Mouse (Mus musculus): Measurements from ENCODE around the gene Clptm1.
"Not testable (repeated sequence)": the region's sequence is repeated elsewhere in the genome, so short reads cannot be mapped to it uniquely, and the experiment has no call there.

Clptm1 gene

DNA sequence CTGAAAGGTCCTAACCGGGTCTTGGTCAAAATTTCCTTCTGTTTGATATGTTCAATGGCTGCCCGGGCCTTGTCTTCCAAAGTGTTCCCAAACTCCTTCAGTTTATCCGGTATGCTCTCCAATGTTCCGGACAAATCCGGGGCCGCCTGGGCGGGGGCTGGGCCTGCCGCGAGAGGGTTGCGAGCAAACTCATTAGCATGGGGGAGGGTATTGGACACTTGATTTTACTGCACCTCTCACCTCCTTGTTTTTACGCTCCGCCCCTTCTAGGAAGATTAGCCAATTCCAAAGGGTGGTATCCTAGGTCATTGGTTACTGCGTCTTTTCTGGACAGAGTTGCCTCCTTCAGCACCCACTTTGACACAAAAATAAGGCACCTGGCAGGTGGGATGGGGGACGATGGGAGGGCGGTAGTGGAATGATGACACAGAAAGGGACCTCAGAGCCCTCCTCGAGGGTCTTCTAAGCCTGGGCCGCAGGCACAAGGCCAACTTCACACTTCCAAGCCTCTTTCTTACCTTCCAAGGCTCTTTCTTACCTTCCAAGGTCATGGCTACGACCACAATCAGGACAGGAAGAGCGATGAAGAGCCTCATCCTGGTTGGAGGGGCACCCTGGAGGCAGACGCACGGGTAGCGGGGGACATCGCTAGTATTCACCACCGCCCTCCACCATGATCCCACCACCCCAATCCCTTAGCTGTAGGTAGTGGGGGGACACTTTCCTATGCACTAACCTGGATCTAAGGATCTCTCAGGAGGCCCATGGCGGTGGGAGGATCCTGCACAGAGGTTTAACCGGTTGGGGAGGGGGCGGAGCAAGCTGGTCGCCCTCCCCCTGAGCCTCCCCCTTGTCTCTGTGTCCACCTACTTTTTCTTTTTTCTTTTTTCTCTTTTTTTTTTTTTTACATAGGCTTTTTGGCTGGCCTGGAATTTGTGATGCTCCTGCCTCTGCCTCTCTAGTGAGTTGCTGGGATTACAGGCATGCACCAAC is 27.3 kb upstream of the Clptm1 start, which contains the start of gene Apoc1:
Gene Apoc1, minus strand, starts transcription at position 788 of the 993 bp plus-strand sequence.
- no peak for DNase-seq (ENCODE audit: low read depth)

DNA sequence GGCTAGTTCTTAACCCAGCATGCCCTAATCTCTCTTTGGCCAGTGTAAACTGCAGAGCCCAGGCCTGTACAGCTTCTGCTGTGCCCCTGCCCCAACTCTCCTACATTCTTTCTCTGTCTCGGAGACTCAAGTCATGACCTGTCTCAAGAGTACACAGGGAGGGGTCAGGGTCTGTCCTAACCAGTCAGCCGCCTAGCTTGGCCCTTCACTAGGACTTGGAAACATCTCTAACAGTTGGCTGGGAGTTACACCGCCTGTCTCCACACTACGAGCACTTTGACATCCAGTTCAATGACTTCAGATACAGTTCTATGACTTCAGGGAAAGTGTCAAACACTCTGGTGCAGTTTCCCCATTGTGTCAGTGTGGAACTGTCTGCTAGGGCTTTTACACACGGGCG is 26.6 kb upstream of the Clptm1 start:
- DNase-seq (ENCODE audit: low read depth), result no peak

DNA sequence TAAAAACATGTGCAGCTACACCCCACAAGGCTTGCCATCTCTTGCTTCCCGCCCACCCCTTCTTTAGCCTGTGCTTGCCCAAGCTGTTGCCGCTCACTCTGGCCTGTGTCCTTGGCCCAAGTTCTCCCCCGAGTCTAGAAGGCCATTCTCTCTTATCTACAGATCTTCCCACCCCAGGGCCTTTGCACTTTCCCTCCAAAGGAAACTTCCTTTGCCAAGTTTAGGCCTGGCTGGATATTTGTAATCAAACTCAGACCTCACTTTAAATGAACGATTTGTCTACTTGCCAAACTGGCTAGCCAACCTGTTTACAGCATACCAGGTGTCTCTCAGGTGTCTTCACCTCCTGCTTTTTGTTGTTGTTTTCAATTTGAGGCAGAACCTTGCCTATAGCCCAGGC is 26.0 kb upstream of the Clptm1 start:
- DNase-seq (ENCODE audit: low read depth), result no peak

DNA sequence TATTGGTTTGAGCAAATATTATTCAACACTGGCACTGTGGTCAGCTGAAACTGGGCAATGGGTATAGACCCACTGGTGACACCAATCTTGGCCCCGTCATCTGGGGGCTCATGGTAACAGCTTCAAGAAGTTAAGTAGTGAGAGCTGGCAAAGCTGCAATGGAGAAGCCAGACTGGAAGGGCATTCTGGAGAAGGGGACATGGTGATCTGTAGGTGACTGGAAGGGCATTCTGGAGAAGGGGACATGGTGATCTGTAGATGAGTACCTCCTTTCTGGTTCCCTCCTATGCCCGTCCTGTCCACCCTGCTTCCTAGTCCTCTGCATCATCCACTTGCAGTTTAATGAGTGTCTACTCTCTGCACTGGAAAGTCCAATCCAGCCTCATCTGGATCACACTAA is 23.8 kb upstream of the Clptm1 start:
- DNase-seq (ENCODE audit: low read depth), result no peak

DNA sequence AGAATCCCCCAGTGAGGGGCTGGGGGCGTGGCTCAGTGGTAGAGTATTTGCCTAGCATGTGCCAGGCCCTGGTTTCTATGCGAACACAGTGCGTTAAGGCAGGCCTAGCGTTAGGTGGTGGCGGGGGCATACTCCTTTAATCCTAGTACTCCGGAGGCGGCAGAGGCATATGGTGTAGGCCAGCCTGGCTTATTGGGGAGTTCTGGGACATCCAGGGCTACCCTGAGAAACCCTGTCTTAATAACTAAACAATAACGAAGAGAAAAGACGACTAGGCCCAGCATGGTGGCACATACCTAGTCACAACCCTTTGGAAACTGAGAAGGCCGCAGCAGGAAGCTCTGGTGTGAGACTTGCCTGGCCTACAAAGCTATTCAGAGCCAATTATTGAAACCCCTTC is 23.3 kb upstream of the Clptm1 start:
- DNase-seq (ENCODE audit: low read depth), result no peak

DNA sequence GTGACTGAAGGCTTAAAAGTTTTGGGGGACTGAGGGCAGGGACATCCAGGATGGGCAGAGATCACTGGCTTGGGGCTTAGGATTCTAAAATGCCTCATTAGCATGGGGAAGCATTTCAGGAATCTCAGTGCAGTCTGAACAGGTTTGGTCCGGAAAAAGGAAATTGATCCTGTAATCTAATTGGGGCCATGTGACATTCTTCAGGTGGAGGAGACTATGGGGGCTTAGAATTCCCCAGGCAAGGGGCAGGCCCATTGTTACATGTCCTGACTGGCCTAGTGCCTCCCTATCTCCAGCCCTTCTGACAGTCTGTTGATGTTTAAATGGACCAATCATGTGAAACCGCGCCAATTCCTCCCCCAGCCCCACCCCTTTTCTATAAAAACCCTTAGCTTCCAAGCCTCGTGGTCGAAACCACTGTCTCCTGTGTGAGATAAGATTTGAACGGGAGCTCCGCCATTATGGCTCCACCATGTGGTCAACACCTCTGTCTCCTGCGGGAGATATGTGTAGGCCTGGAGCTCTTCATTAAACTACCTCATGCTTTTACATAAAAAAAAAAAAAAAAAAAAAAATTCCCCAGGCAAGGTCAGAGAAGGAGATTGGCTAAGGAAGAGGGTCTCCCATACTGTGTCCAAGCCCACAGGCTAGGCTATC is 22.2 kb upstream of the Clptm1 start:
- DNase-seq (ENCODE audit: low read depth), result not testable (repeated sequence)

DNA sequence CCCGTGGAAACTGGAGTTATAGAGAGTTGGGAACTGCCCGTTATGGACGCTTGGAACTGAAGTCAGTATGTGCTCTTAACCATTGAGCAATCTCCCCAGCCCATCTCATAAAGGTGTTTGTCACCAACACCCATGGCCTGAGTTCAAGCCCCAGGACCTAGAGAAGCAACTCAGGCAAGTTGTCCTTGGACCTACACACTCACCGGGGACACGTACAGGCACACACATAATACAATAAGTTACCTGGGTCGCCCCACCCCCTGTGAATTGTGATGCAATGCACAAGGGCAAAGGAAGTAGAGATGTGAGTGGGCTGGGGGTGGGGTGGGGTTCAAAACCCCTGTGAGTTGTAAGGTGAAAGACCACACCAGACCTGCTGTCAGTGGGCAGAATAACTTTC is 21.7 kb upstream of the Clptm1 start:
- no peak for DNase-seq (ENCODE audit: low read depth)

DNA sequence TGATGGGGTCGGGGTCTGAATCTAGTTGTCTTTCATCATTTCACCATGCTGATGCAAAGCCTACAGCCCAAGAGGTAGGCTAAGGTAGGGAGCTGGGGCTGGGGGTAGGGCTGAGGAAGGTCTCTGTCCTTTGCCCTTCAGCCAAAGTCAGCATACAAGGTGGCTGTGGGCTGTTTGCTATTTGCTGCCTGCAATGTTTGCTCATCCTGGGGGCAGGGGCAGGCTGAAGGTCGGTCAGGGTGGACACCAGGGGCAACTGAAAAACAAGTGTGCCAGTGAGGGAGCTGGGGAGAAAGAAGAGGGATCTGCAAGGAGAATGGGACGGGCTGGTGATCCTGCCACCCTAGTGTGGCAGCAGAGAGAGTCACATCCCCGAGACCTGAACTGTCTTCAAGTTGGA is 20.5 kb upstream of the Clptm1 start:
- no peak for DNase-seq (ENCODE audit: low read depth)

DNA sequence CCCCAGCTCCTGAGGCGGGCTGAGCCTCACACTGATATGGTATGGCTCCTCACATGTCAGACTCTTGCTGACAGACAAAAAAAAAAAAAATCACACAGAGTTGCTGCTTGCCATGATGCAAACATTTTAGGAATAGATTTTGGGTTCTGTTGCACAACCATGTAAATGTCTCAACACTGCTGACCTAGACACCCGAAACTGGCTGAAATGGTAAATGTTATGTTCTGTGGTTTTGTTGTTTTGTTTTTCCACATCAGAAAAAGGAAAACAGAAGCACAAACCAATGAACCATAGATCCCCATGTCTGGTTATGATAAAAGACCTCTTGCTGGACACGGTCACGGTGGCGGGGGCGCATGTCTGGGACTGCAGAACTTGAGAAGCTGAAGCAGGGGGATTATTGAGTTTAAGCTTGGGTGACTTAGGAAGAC is 19.0 kb upstream of the Clptm1 start:
- DNase-seq (ENCODE audit: low read depth), result no peak

DNA sequence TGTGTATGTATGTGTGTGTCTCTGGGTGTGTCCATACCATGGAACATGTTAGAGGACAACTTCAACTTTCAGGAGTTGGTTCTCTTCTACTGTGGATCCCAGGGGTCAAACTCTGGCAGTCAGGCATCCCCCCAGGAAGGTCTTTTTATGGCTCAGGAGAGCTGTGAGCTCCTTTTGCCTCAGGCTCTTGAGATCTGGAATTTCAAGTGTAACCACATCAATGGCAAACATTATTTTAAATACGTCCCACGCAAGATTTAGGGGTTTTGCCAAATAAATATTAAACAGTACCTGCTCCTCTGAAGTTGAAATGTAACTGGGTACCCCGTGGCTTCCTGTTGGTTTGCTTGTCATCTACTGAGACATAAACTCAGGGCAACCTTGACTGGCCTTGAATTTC is 18.1 kb upstream of the Clptm1 start:
- DNase-seq (ENCODE audit: low read depth), result no peak

DNA sequence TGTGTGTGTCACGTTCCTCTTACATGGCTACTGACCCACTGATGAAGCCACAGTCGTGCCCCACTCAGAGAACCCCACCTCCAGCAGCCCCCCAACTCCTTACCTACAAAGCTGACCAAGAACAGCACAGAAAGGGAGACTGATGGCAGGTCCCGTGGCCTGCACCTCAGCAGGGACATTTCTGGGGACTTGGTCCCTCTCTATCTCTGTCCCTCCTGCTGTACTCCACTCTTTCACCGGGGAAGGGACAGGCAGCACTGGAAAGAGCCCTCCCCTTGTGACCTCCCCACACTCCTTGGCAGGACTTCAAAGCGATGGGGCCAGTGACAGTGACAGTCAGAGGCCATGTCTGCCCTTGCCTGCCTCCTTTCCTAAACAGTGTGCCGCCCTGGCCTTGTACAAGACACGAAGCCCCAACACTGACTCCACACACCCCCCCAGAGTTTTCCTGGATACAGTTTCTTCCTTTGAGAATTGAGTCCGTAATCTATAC is 16.4 kb upstream of the Clptm1 start, which contains the start of the genes Gm44805 and Apoc4:
Gene Gm44805, minus strand, starts transcription at position 222 of the 493 bp plus-strand sequence.
Gene Apoc4, minus strand, starts transcription at position 278 of the 493 bp plus-strand sequence.
- DNase-seq (ENCODE audit: low read depth), result no peak

DNA sequence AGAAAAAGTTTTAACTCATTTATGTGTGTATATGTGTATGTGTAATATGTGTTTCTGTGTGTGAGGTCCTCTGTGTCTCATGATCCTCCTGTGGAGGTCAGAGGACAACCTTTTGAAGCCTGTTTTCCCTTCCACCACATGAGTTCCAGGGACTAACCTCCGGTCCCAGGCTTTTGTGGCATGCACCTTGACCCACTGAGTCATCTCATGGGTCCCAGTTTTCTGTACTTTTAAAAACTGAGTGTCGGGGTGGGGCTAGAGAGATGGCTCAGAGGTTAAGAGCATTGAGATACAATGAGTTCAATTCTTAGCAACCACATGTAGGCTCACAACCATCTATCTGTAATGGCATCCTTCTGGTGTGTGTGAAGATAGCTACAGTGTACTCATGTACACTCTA is 15.9 kb upstream of the Clptm1 start:
- no peak for DNase-seq (ENCODE audit: low read depth)

DNA sequence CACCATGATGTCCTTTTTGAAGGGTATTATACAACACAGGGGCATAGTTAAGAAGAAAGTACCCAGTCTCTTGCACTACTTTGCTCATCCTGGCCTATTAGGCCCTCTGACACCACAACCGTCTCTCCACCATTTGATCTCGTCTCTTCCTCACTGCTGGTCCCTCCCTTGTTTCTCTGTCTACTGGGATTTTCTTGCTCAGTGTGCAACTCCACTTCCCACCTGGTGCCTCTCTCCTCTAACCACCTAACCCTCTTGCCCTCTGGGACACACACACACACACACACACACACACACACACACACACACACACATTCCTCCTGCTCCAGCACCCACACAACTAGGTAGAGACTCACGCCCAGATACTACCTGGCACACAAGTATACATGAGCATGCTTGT is 14.1 kb upstream of the Clptm1 start:
- DNase-seq (ENCODE audit: low read depth), result no peak

DNA sequence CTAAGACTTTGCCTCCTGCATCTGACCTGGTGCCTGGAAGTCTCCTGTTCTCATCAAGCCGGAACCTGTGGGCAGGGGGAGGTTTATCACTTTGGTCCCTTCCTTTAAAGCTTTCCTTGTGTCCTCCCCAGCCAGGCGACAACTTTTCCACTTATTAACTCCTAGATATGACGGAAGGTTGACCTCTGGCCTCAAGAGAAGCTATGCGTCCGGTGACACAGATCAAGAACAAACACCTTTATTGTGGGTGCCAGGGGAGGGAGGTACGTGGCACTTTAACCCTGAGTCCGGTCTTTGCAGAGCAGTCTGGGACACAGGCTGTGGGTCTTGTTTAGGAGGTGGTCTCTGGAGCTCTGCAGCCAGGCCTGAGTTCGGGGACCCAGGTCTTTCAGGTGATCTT is 13.0 kb upstream of the Clptm1 start, which contains the start of gene Apoc2:
Gene Apoc2, minus strand, starts transcription at position 70 of the 400 bp plus-strand sequence.
- DNase-seq (ENCODE audit: low read depth), result no peak

DNA sequence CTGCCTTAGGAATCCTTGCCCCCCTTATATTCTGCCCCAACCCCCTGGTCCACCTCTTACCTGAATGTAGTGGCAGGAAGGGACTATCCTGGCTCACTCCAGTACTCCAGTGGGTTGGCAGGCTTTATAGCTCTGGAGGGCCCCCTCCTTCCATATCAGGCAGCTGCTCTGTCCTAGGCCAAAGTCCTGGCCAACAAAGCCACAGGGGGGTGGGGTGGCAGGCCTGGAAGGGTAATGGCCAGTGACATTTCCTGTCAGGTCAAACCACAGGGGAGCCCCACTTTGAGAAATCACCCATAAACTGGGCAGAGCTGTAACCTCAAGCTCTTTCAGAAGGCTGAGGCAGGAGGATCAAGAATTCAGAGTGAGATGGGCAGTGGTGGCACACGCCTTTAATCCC is 11.8 kb upstream of the Clptm1 start:
- no peak for DNase-seq (ENCODE audit: low read depth)

DNA sequence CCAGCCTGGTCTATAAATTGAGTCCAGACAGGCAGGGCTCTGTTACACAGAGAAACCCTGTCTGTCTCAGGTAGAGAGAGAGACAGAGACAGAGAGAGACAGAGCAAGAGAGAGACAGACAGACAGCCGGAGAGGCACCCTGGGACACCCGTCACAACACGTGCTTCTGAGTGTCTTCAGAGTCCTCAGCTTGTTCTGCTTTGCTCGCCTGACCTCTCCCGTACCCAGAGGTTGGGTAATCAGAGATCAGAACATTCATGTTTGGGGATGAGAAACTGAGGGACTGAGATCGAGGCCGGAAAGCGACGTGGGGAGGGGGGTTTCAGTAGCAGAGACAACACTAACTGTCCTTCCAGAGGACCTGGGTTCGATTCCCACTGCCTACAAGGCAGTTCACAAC is 11.0 kb upstream of the Clptm1 start:
- DNase-seq (ENCODE audit: low read depth), result no peak

DNA sequence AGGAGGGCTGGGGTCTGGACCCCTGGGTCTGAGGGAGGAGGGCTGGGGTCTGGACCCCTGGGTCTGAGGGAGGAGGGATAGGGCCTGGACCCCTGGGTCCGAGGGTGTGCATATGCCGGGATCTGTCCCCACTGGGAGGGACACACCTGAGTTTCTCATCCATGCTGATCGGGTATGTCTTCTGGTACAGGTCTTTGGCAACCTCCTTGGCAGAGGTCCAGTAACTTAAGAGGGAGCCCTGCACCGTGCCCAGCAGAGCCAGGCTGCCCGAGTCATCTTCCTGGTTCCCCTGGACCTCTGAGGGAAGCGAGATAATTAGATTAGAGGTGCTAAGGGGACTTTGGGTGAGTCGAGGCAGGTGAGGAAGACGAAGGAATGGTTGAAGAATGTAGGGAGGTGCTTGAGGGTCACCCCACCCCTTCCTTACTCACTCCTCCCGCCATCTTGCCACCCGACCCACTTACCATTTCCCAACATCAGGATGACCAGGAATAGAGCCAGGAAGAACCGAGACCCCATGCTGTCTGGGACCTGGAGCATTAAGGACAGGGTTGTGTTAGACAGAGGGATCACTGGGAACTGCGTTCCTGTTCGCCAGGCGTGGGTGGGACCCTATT is 8.4 kb upstream of the Clptm1 start:
- no peak for DNase-seq (ENCODE audit: low read depth)

DNA sequence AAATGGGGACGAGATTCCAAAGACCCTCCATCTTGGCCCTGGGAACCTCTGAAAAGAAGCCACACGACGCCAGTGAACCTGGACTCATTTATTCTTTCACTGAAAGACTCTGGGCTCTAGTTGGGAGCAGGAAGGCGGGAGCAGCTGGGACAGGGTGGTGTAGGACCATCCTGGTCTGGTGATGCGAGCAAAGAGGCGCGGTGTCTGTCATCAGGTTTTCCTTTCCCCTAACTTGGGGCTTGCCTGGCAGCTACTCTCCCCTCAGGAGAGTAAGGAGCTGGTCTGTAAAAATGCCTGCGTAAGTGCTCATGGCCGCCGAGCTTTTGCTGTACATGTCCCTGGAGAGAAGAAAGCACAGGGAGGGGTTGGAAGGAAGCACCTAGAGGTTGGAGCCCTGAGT is 6.7 kb upstream of the Clptm1 start:
- DNase-seq (ENCODE audit: low read depth), result no peak

DNA sequence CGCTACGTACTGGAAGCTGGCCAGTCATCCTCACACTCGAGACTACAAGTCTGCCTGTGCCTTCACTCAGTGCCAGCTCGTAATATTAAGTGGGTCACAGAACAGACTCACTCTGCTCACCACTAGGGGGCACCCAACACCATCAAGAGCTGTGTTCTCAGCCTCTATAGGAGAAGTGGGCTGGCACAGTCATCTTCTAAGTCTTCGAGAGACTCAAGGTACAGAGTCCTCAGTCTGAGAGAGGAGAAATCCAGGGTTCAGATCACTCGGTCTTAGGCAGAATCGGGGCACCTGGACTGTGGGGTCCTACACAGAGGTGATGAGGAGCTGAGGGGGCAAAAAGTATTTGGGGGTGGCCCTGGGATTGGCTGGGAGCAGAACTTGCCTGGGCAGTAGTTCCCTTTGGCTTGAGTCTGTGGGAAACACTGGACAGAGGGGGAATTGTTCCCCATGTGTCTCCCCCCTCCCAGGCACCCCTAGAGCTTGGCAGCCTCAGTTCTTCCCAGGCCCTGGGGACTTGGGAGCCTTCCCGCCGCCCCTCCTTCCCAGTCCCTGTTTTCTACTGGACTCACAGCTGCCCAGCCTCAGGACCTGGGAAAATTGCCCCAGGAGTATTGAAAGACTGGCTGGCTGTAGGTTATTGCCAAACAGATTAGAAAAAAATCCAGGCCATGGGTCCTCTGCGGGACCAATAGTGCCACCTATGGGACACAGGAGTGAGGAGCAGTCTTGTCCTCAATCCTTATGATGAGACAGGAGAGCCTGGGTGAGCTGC is 4.3 kb upstream of the Clptm1 start:
- DNase-seq (ENCODE audit: low read depth), result peak; percentile 87

DNA sequence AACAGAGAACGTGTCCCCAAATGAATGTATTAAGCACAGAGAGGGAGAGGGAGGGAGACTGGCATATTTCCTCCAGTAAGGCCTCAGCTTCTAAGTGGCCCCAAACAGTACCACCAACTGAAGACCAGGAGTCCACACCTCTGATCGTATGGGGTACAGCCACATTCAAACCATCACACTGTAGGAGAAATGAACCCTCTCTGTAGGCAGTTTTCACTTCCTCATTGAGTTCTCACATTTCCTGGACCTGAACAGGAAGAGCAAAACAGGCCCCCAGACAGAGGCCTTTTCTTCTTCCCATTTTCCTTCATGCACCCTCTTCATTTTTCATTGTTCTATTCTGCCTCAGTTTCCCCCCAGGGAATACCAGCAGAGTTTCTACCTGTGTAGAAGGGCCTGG is 2.6 kb upstream of the Clptm1 start:
- DNase-seq (ENCODE audit: low read depth), result no peak

DNA sequence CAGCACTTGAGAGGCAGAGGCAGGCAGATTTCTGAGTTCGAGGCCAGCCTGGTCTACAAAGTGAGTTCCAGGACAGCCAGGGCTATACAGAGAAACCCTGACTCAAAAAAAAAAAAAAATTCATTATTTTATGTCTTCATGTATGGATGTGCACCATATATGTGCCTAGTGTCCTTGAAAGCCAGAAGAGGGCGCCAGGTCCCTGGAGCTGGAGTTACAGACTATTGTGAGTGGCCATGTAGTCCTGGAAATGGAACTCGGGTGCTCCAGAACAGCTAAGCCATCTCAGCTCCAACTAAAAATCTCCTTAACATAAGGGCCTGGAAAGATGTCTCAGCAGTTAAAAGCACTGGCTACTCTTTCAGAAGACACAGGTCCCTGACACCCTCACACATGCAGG is 1.9 kb upstream of the Clptm1 start:
- no peak for DNase-seq (ENCODE audit: low read depth)
